Mouse (Mus musculus): ENCODE results near the gene Dtnb.

GRCm38 (mm10) chr12:3745432-3746105 lies 173.4 kb downstream of the Dtnb start:
- TF ChIP-seq POLR2A (IDR thresholded peaks at IDR 0.05; ENCODE audit: control insufficient read depth, extremely low read depth, insufficient read depth, low read length, poor library complexity) (no peak), CTCF (IDR thresholded peaks at IDR 0.05; ENCODE audit: borderline replicate concordance, control insufficient read depth, extremely low read depth, insufficient read depth, low read length, poor library complexity) (no peak)
